Mouse (Mus musculus) heart, postnatal 4 days (tissue): ENCODE measurements around the gene Prps1l1. TPM values are rescaled to one million over a fixed set of nuclear protein-coding genes. Genes with fewer than 3 reads are reported as not detected.

Source experiments
- DNase-seq: peaks from one replicate; pipeline ENCODE4 v3.0.0; 2021
- total RNA-seq, 2 experiments: library from RNA; stranded (reverse); gene quantifications; 2 replicates each; pipeline ENCODE4 v1.2.3; 2021

The Prps1l1 gene
- total RNA-seq: not detected

- DNase-seq: no peak
These were observed at the start of gene Prps1l1 for GRCm38 (mm10) chr12:34984461-34984860. TSS of gene Prps1l1 (plus strand) at chr12:34984761.

DNA sequence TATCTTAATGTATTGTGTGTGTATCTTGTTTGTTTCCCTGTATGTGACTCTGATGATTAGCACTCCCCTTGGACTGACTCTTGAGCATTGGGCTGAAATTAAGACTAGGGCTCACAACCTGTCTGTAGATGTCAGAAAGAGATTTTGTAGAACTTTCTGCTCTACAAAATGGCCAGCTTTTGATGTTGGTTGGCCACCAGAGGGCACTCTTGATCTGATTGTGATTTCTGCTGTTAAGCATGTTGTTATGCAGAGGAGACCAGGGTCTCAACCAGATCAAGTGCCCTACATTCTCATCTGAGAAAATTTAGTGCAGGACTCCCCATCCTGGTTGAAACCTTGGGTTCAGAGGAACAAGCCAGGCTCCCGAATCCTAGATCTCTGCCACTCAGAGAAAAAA is 46.6 kb upstream of the Prps1l1 start:
- DNase-seq: peak; percentile 10

- DNase-seq: no peak
These were observed 35.4 kb upstream of the Prps1l1 start for GRCm38 (mm10) chr12:34949066-34949706.

- no peak for DNase-seq
These were observed 8.6 kb upstream of the Prps1l1 start for GRCm38 (mm10) chr12:34975991-34976390.

DNA sequence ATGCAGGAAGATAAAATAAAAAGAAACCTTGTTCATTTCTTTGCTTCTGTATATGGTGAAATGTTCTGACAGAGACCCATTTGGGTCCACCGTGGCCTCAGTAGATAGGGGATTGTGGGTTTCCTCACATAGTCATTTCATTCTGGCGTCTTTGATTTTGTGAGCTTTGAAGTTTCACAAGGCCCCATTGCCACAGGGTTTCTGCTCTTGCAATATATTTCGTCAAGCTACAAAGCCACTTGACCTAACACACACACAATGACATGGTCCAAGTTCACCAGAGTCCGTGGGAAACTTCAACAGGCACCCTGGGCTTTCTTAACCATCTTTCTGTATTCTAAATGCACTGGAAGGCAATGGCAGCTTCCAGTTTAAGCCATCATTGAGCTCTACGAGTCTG is 1.3 kb downstream of the Prps1l1 start:
- no peak for DNase-seq

GRCm38 (mm10) chr12:34989537-34990200 is 5.1 kb downstream of the Prps1l1 start:
- DNase-seq: no peak

GRCm38 (mm10) chr12:34990387-34990786 is 5.8 kb downstream of the Prps1l1 start:
- no peak for DNase-seq

- DNase-seq: no peak
These were observed 7.3 kb downstream of the Prps1l1 start for GRCm38 (mm10) chr12:34991900-34992299.

DNA sequence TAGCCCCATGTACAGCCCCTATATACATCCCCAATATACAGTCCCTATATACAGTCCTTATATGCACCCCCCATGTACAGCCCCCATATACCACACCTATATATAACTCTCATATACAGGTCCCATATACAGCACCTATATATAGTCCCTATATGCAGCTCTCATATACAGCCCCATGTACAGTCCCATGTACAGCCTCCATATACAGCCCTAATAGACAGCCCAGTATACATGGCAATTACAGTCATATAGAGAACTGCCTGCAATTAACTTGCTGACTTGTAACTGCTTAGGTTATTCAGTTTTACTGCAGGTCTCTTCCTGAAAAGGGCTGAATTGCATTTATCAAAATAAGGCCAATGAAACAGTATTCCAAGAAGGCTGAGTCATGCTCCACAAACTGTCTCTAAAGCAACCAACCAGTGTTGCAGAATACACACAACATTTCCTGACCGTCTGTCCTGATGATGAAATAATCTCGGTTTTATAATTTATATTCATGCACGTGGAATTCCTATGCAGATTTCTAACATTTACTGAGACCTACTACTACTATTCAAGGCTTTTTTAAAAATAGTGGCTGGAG is 13.1 kb downstream of the Prps1l1 start:
- DNase-seq: no peak

GRCm38 (mm10) chr12:34998778-34999467 is 14.4 kb downstream of the Prps1l1 start:
- DNase-seq: no peak

DNA sequence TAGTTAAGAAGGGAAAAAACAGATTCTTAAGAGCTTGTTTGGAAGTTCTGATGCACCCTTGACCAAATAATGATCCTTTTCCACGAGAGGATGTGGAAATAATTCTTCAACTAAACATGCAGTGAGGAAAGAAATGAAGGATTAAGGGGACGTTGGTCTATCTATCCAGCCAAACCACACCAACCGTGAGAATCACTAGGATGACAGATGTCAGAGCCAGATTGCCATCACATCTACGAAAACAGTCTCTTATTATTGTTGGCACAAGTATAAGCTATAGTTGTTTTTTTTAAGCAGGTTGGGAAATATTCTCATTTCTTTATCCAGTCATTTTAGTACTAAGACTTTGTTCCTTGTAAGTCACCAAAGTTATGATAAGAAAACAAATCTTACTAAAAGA is 15.8 kb downstream of the Prps1l1 start:
- DNase-seq: no peak

- no peak for DNase-seq
These were observed 21.2 kb downstream of the Prps1l1 start for GRCm38 (mm10) chr12:35005748-35006147.

DNA sequence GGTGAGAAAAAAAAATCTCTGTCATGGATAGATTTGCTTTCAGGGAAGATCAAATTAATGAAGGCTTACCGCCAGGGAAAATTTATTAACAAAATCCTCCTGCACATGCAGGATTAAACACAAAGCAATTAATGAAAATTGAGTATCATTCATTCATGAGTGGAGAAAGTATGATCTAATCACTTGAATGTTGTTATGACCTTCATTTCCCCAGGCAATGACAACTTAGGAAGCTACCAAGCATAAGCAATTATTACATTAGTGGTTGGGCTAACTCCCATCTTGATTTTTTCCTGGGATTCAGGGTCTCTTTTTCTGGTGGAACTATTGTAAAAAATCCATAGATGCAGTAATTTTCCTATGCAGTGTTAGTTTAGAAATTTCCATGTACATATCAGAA is 23.3 kb downstream of the Prps1l1 start:
- DNase-seq: no peak

DNA sequence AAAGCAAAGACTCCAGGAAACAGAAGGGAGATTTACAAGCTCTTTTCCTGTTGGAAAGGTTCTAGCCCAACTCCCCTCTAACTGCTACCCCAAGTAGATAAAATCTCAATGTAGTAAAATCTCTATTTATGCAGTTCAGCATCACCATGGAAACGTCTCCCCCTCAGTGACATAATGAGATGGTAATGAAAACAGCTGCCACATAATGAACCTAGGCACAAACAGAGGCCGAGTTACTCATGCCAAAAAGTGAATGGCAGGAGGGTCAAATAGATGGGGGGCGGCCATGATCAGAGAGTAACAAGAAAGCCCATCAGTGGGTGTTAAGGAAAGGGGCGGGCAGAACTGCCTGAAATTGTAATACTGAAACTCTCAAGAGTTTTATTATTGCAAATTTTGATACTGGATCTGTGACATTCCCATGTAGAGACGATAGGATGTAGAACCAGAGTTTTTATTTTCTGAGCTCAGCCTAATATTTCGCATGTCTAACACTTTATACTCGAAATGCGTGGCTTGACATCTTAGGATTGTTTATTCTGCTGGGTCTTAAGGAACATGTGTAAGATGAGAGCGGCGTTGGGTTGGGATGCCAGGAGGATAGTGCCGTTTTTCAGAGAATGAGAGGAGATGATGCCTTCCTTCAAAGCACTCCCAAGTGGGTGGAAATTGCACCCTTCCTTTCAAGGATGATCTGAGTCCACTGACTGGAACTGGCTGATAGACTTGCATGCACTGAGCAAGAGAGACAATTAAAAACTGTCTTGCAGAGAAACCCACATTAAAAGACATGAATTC is 24.0 kb downstream of the Prps1l1 start:
- DNase-seq: no peak

DNA sequence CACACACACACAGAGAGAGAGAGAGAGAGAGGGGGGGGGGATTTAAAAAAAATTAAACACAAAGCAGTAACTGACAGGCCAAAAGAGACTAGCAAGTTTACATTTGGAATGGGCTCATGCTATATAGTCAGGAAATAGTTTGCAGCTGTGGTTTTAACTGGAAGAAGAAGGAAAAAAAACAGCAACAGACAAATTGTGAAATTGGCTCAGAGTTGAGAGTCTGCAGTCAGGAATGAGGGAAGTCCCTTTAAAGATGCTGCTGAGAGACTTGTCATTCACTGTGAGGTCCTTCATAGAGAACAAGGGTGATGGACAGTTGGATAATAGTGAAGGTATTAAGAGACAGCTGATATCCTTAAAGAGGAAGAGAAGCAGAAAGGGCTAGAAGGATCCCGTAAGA is 26.9 kb downstream of the Prps1l1 start:
- DNase-seq: no peak

- no peak for DNase-seq
These were observed 29.4 kb downstream of the Prps1l1 start for GRCm38 (mm10) chr12:35013950-35014349.

DNA sequence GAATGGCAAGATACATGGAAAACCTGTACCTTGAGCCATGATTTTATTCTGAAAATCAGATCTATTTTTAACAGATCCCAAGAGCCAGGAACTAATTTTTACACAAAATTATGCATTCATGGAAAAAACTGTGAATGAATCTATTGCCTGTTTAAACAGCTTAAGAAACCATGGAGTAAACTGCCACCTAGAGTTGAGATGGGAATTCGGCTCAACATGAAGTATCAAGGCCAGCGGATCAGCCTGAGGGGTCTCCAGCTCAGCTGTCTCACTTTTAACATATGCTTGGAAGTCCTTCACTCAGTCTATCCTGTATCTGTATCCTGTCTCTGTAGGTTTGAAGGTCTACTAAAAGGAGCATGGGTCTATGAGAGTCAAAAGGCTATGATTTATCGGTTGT is 31.5 kb downstream of the Prps1l1 start:
- no peak for DNase-seq

DNA sequence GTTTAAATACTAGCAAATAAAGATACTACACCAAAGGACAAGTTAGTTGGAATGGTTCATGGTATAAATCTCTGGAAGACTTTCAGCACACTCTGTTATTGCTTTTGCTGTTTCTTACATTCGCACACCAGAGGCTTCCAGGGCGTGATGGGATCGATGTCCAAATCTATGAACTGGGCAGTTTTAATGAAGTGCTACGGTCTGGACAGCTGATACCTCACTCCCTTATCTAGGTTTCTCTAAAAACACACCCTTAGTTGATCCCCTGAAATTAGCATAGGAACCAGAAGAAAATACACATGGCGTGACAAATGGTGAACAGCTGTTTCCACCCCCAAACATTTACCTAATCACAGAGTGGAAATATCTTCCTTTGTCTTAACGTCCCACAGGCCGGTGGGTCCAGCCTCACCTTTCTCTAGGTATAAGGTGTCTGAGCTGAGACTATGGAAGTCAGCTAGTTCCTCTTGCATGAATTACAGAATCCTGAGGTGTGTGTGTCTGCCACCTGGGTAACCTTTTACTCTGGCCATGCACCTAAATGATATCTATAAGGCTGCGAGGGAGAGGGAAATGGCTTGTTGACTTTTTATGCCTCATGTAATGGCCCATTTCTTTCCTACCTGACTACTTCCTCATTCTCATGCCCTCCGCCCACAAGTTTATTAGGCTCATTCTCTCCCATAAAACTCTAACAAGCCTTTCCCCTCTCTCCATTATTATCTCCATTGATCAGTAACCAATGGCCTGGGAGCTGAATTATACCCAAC is 32.1 kb downstream of the Prps1l1 start:
- no peak for DNase-seq

DNA sequence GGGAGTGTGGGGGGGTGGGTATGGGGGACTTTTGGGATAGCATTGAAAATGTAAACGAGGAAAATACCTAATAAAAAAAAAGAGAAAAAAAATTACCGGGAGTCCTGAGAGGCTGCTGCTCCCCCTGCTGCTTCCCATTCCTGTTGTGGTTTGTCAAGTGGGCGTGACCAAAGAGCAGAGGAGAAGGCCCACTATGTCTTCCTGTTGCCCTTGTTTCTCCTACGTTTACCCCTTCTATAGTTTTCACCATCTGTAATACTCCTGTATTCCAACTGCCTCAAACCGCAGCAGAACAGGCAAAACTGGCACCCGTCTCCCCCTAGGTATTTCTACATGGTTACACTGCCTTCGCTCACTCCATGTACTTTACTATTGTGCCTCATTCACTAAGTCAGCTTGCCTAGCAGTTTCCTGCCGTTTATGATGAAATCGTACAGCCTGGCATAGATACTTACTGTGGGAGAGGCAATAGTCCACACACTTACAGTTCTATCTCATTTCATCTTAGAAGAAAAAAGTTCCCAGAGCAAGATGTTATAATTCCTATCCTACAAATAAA is 34.2 kb downstream of the Prps1l1 start:
- DNase-seq: no peak

- DNase-seq: no peak
These were observed 36.7 kb downstream of the Prps1l1 start for GRCm38 (mm10) chr12:35021285-35021684.

DNA sequence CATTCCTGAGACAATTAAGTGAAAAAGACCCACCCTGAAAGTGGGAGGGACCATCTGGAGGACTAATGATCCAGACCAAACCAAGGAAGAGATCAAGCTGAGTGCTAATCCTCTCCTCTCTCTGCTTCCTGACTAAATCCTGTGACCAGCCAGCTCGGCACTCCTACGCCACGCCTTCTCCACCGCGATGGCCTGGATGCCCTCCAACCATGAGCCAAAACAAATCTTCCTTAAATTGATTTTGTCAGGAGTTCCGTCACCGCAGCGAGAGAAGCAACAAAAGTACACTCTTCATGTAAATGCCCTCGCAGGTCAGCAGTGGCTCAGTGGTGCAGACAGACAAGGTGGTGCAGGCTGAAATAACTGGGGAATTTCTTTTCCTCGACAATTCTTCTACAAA is 37.5 kb downstream of the Prps1l1 start:
- DNase-seq: no peak
